Mouse (Mus musculus): ENCODE results near the gene Atrip. TPM values are rescaled to one million over a fixed set of nuclear protein-coding genes. Genes with fewer than 3 reads are reported as not detected.

Atrip gene
- not detected in 2 replicates for polyA plus RNA-seq (2012; ENCODE audit: insufficient read depth, insufficient read length, low replicate concordance, missing spikeins)

- under 1% methylated on average over 57 of the region's 57 CpGs for WGBS
- H3K27ac ChIP-seq (ENCODE audit: insufficient read depth, low read depth, low read length), result peak within 1 kb of the TSS; percentile 49; the same call in 1 of the 2 replicates
- peak; percentile 91 for TF ChIP-seq POLR2A (IDR thresholded peaks at IDR 0.05; ENCODE audit: insufficient read depth, low read depth, low read length)
- no peak for TF ChIP-seq CTCF (IDR thresholded peaks at IDR 0.05; ENCODE audit: insufficient read depth, low read depth, low read length)
These were observed at the start of gene Atrip for GRCm38 (mm10) chr9:109073661-109074573. Atrip (minus strand) TSS chr9:109074124.

GRCm38 (mm10) chr9:109123266-109123665 lies 49.3 kb upstream of the Atrip start:
- TF ChIP-seq CTCF (IDR thresholded peaks at IDR 0.05; ENCODE audit: insufficient read depth, low read depth, low read length), result no peak
- TF ChIP-seq POLR2A (IDR thresholded peaks at IDR 0.05; ENCODE audit: insufficient read depth, low read depth, low read length), result no peak
- Histone ChIP-seq H3K4me3 (ENCODE audit: insufficient read depth, low read depth, low read length) (no peak overlapping the region), H3K4me1 (ENCODE audit: control insufficient read depth, insufficient read depth, low read length) (no peaks in the 10 kb centered on the region), H3K27ac (ENCODE audit: insufficient read depth, low read depth, low read length) (no peak overlapping the region)
- 31% methylated on average over 6 of the region's 6 CpGs for WGBS

More at GRCm38 (mm10) chr9:109073661-109074573, at the start of gene Atrip:
- Histone ChIP-seq H3K4me1 (ENCODE audit: control insufficient read depth, insufficient read depth, low read length) (peaks cover 8% of the 10 kb centered on the region), H3K4me3 (ENCODE audit: insufficient read depth, low read depth, low read length) (peak within 1 kb of the TSS; percentile 80)

GRCm38 (mm10) chr9:109122553-109123085 lies 48.7 kb upstream of the Atrip start:
- no peak overlapping the region for H3K27ac ChIP-seq (ENCODE audit: insufficient read depth, low read depth, low read length)
- WGBS, result 43% methylated on average over 2 of the region's 2 CpGs
- TF ChIP-seq CTCF (IDR thresholded peaks at IDR 0.05; ENCODE audit: insufficient read depth, low read depth, low read length) (no peak), POLR2A (IDR thresholded peaks at IDR 0.05; ENCODE audit: insufficient read depth, low read depth, low read length) (no peak)
- H3K4me1 ChIP-seq (ENCODE audit: control insufficient read depth, insufficient read depth, low read length), result no peaks in the 10 kb centered on the region
- no peak overlapping the region for H3K4me3 ChIP-seq (ENCODE audit: insufficient read depth, low read depth, low read length)

- H3K4me1 ChIP-seq (ENCODE audit: control insufficient read depth, insufficient read depth, low read length), result no peaks in the 10 kb centered on the region
- no peak overlapping the region for H3K4me3 ChIP-seq (ENCODE audit: insufficient read depth, low read depth, low read length)
- WGBS, result 93% methylated on average over 6 of the region's 6 CpGs
- TF ChIP-seq POLR2A (IDR thresholded peaks at IDR 0.05; ENCODE audit: insufficient read depth, low read depth, low read length), result no peak
- no peak for TF ChIP-seq CTCF (IDR thresholded peaks at IDR 0.05; ENCODE audit: insufficient read depth, low read depth, low read length)
- H3K27ac ChIP-seq (ENCODE audit: insufficient read depth, low read depth, low read length), result no peak overlapping the region
These were observed 47.0 kb upstream of the Atrip start for GRCm38 (mm10) chr9:109120956-109121355.

GRCm38 (mm10) chr9:109119571-109119970 lies 45.6 kb upstream of the Atrip start:
- no peak overlapping the region for H3K4me3 ChIP-seq (ENCODE audit: insufficient read depth, low read depth, low read length)
- TF ChIP-seq CTCF (IDR thresholded peaks at IDR 0.05; ENCODE audit: insufficient read depth, low read depth, low read length), result no peak
- TF ChIP-seq POLR2A (IDR thresholded peaks at IDR 0.05; ENCODE audit: insufficient read depth, low read depth, low read length), result no peak
- H3K4me1 ChIP-seq (ENCODE audit: control insufficient read depth, insufficient read depth, low read length), result no peaks in the 10 kb centered on the region
- no peak overlapping the region for H3K27ac ChIP-seq (ENCODE audit: insufficient read depth, low read depth, low read length)
- WGBS, result 81% methylated on average over 9 of the region's 9 CpGs

- TF ChIP-seq CTCF (IDR thresholded peaks at IDR 0.05; ENCODE audit: insufficient read depth, low read depth, low read length) (no peak), POLR2A (IDR thresholded peaks at IDR 0.05; ENCODE audit: insufficient read depth, low read depth, low read length) (no peak)
- Histone ChIP-seq H3K27ac (ENCODE audit: insufficient read depth, low read depth, low read length) (no peak overlapping the region), H3K4me1 (ENCODE audit: control insufficient read depth, insufficient read depth, low read length) (no peaks in the 10 kb centered on the region), H3K4me3 (ENCODE audit: insufficient read depth, low read depth, low read length) (no peak overlapping the region)
- 92% methylated on average over 4 of the region's 4 CpGs for WGBS
These were observed 44.2 kb upstream of the Atrip start for GRCm38 (mm10) chr9:109118106-109118505.

DNA sequence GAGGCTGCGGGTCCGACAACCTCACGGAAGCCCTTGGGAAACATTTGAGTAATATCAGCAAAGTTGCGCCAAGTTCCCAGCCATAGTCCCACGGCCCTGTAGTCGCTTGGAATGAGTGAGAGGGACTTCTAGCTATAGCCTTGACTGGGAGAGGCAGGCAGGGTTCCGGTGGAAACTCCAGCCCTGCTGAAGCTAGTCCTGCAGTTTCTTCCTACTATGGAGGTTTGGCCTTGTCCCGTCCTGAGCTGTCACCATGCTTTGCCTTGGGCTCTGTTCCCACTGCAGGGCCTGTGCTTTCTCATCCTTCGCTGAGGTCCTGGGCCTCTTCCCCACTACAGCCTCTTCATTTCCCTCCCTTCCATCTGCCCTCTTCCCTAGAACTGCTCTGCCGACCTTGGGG lies 42.3 kb upstream of the Atrip start:
- 93% methylated on average over 10 of the region's 10 CpGs for WGBS
- H3K4me1 ChIP-seq (ENCODE audit: control insufficient read depth, insufficient read depth, low read length), result no peaks in the 10 kb centered on the region
- TF ChIP-seq POLR2A (IDR thresholded peaks at IDR 0.05; ENCODE audit: insufficient read depth, low read depth, low read length), result no peak
- no peak for TF ChIP-seq CTCF (IDR thresholded peaks at IDR 0.05; ENCODE audit: insufficient read depth, low read depth, low read length)

GRCm38 (mm10) chr9:109114871-109115270 lies 40.9 kb upstream of the Atrip start:
- no peaks in the 10 kb centered on the region for H3K4me1 ChIP-seq (ENCODE audit: control insufficient read depth, insufficient read depth, low read length)
- H3K4me3 ChIP-seq (ENCODE audit: insufficient read depth, low read depth, low read length), result no peak overlapping the region
- 90% methylated on average over 7 of the region's 7 CpGs for WGBS
- H3K27ac ChIP-seq (ENCODE audit: insufficient read depth, low read depth, low read length), result no peak overlapping the region
- no peak for TF ChIP-seq POLR2A (IDR thresholded peaks at IDR 0.05; ENCODE audit: insufficient read depth, low read depth, low read length)

More for the DNA sequence above, 42.3 kb upstream of the Atrip start:
- H3K27ac ChIP-seq (ENCODE audit: insufficient read depth, low read depth, low read length), result no peak overlapping the region
- H3K4me3 ChIP-seq (ENCODE audit: insufficient read depth, low read depth, low read length), result no peak overlapping the region

- Histone ChIP-seq H3K4me1 (ENCODE audit: control insufficient read depth, insufficient read depth, low read length) (no peaks in the 10 kb centered on the region), H3K27ac (ENCODE audit: insufficient read depth, low read depth, low read length) (no peak overlapping the region), H3K4me3 (ENCODE audit: insufficient read depth, low read depth, low read length) (no peak overlapping the region)
- TF ChIP-seq POLR2A (IDR thresholded peaks at IDR 0.05; ENCODE audit: insufficient read depth, low read depth, low read length), result no peak
- no peak for TF ChIP-seq CTCF (IDR thresholded peaks at IDR 0.05; ENCODE audit: insufficient read depth, low read depth, low read length)
- 94% methylated on average over 11 of the region's 11 CpGs for WGBS
These were observed 40.4 kb upstream of the Atrip start for GRCm38 (mm10) chr9:109114276-109114675.
